Mouse (Mus musculus): ENCODE measurements around the gene Ccdc82. TPM values are rescaled to one million over a fixed set of nuclear protein-coding genes. Genes with fewer than 3 reads are reported as not detected.

Gene Ccdc82
- polyA plus RNA-seq, 1 experiment from 2014 or later = 6.5 TPM

- Histone ChIP-seq H3K27me3 (ENCODE audit: insufficient read depth, poor library complexity, severe bottlenecking) (no peaks in the 10 kb centered on the region), H3K4me3 (no peak overlapping the region), H3K4me1 (peaks cover 57% of the 10 kb centered on the region), H3K36me3 (no peaks in the 10 kb centered on the region), H3K27ac (peak overlapping the region; percentile 62; the same call in 1 of the 2 replicates), H3K9me3 (no peaks in the 10 kb centered on the region)
- 27% methylated on average over 5 of the region's 5 CpGs for WGBS
- DNase-seq (ENCODE audit: low spot score) = peak; percentile 54
These were observed 74.1 kb downstream of the Ccdc82 start for GRCm38 (mm10) chr9:13320800-13321364.

GRCm38 (mm10) chr9:13323074-13323473, 76.3 kb downstream of the Ccdc82 start:
- Histone ChIP-seq H3K27me3 (ENCODE audit: insufficient read depth, poor library complexity, severe bottlenecking) (no peaks in the 10 kb centered on the region), H3K4me3 (no peak overlapping the region), H3K27ac (peak overlapping the region; percentile 82), H3K36me3 (no peaks in the 10 kb centered on the region), H3K4me1 (peaks cover 43% of the 10 kb centered on the region), H3K9me3 (no peaks in the 10 kb centered on the region)
- DNase-seq (ENCODE audit: low spot score) = peak; percentile 20
- 66% methylated on average over 2 of the region's 2 CpGs for WGBS

- Histone ChIP-seq H3K4me3 (no peak overlapping the region), H3K27ac (peak overlapping the region; percentile 82), H3K4me1 (peaks cover 43% of the 10 kb centered on the region), H3K27me3 (ENCODE audit: insufficient read depth, poor library complexity, severe bottlenecking) (no peaks in the 10 kb centered on the region), H3K9me3 (no peaks in the 10 kb centered on the region), H3K36me3 (no peaks in the 10 kb centered on the region)
- DNase-seq (ENCODE audit: low spot score) = peak; percentile 72
- WGBS = 30% methylated on average over 1 of the region's 1 CpGs
These were observed 76.9 kb downstream of the Ccdc82 start for GRCm38 (mm10) chr9:13323612-13324011.

Other genes with a start within 250 kb of the Ccdc82 start
- gene Jrkl, start 1.1 kb upstream of the Ccdc82 start, polyA plus RNA-seq (2016; fragmentation: Nextera tagmentation; extraction: Ambion mirVana) = 7.1 and 7.8 TPM in 2 replicates
- 7.3 and 9.6 TPM in 2 replicates for gene Maml2, start 51.0 kb downstream of the Ccdc82 start, polyA plus RNA-seq (2016; fragmentation: Nextera tagmentation; extraction: Ambion mirVana)
- gene Gm17571, start 199.8 kb downstream of the Ccdc82 start, polyA plus RNA-seq (2016; fragmentation: Nextera tagmentation; extraction: Ambion mirVana) = not detected in 2 replicates